Mouse (Mus musculus): Measurements from ENCODE around the gene Bcl2l15. TPM values are rescaled to one million over a fixed set of nuclear protein-coding genes. Genes with fewer than 3 reads are reported as not detected.

Gene Bcl2l15
- polyA plus RNA-seq, 1 experiment = 3.0 TPM

GRCm38 (mm10) chr3:103796389-103796788 is 36.0 kb upstream of the Bcl2l15 start:
- Histone ChIP-seq H3K27ac (ENCODE audit: insufficient read depth, low read length) (no peak overlapping the region), H3K4me1 (ENCODE audit: control insufficient read depth, insufficient read depth, low read length) (peaks cover under 1% of the 10 kb centered on the region; the same call in 1 of the 2 replicates), H3K4me3 (ENCODE audit: insufficient read depth, low read length) (no peak overlapping the region)
- TF ChIP-seq CTCF (IDR thresholded peaks at IDR 0.05; ENCODE audit: extremely low read depth, insufficient read depth, low read length) = no peak
- TF ChIP-seq POLR2A (IDR thresholded peaks at IDR 0.05; ENCODE audit: extremely low read depth, insufficient read depth, low read length) = no peak

GRCm38 (mm10) chr3:103799507-103799906 is 32.9 kb upstream of the Bcl2l15 start:
- Histone ChIP-seq H3K4me1 (ENCODE audit: control insufficient read depth, insufficient read depth, low read length) (peaks cover 4% of the 10 kb centered on the region; the same call in 1 of the 2 replicates), H3K4me3 (ENCODE audit: insufficient read depth, low read length) (no peak overlapping the region), H3K27ac (ENCODE audit: insufficient read depth, low read length) (no peak overlapping the region)
- TF ChIP-seq CTCF (IDR thresholded peaks at IDR 0.05; ENCODE audit: extremely low read depth, insufficient read depth, low read length) (no peak), POLR2A (IDR thresholded peaks at IDR 0.05; ENCODE audit: extremely low read depth, insufficient read depth, low read length) (no peak)

GRCm38 (mm10) chr3:103801631-103802531 is 30.5 kb upstream of the Bcl2l15 start:
- H3K4me1 ChIP-seq (ENCODE audit: control insufficient read depth, insufficient read depth, low read length) = peaks cover 4% of the 10 kb centered on the region; the same call in 1 of the 2 replicates
- TF ChIP-seq POLR2A (IDR thresholded peaks at IDR 0.05; ENCODE audit: extremely low read depth, insufficient read depth, low read length) (no peak), CTCF (IDR thresholded peaks at IDR 0.05; ENCODE audit: extremely low read depth, insufficient read depth, low read length) (no peak)
- peak overlapping the region; percentile 82 for H3K27ac ChIP-seq (ENCODE audit: insufficient read depth, low read length)
- no peak overlapping the region for H3K4me3 ChIP-seq (ENCODE audit: insufficient read depth, low read length)

- Histone ChIP-seq H3K4me3 (ENCODE audit: insufficient read depth, low read length) (no peak overlapping the region), H3K27ac (ENCODE audit: insufficient read depth, low read length) (peak overlapping the region; percentile 38), H3K4me1 (ENCODE audit: control insufficient read depth, insufficient read depth, low read length) (peaks cover 4% of the 10 kb centered on the region; the same call in 1 of the 2 replicates)
- TF ChIP-seq POLR2A (IDR thresholded peaks at IDR 0.05; ENCODE audit: extremely low read depth, insufficient read depth, low read length) (no peak), CTCF (IDR thresholded peaks at IDR 0.05; ENCODE audit: extremely low read depth, insufficient read depth, low read length) (no peak)
Measured at GRCm38 (mm10) chr3:103802861-103803260, 29.5 kb upstream of the Bcl2l15 start.

- Histone ChIP-seq H3K27ac (ENCODE audit: insufficient read depth, low read length) (no peak overlapping the region), H3K4me1 (ENCODE audit: control insufficient read depth, insufficient read depth, low read length) (peaks cover 4% of the 10 kb centered on the region; the same call in 1 of the 2 replicates), H3K4me3 (ENCODE audit: insufficient read depth, low read length) (no peak overlapping the region)
- TF ChIP-seq POLR2A (IDR thresholded peaks at IDR 0.05; ENCODE audit: extremely low read depth, insufficient read depth, low read length) = no peak
- TF ChIP-seq CTCF (IDR thresholded peaks at IDR 0.05; ENCODE audit: extremely low read depth, insufficient read depth, low read length) = no peak
Measured at GRCm38 (mm10) chr3:103805671-103806070, 26.7 kb upstream of the Bcl2l15 start.

GRCm38 (mm10) chr3:103808891-103809798 is 23.3 kb upstream of the Bcl2l15 start, which contains the start of the genes Dclre1b, Ap4b1 and Gm43064:
Gene Dclre1b (minus strand): TSS chr3:103809444.
Gene Ap4b1 (plus strand): TSS chr3:103809520.
Gene Gm43064 (plus strand): TSS chr3:103809573.
- Histone ChIP-seq H3K4me1 (ENCODE audit: control insufficient read depth, insufficient read depth, low read length) (no peaks in the 10 kb centered on the region), H3K27ac (ENCODE audit: insufficient read depth, low read length) (peak within 1 kb of the TSS; percentile 86), H3K4me3 (ENCODE audit: insufficient read depth, low read length) (peak within 1 kb of the TSS; percentile 73)
- TF ChIP-seq POLR2A (IDR thresholded peaks at IDR 0.05; ENCODE audit: extremely low read depth, insufficient read depth, low read length) (peak; percentile 88), CTCF (IDR thresholded peaks at IDR 0.05; ENCODE audit: extremely low read depth, insufficient read depth, low read length) (no peak)

GRCm38 (mm10) chr3:103809799-103810150 is 22.6 kb upstream of the Bcl2l15 start:
- H3K4me3 ChIP-seq (ENCODE audit: insufficient read depth, low read length) = peak overlapping the region; percentile 73
- TF ChIP-seq CTCF (IDR thresholded peaks at IDR 0.05; ENCODE audit: extremely low read depth, insufficient read depth, low read length) (no peak), POLR2A (IDR thresholded peaks at IDR 0.05; ENCODE audit: extremely low read depth, insufficient read depth, low read length) (no peak)
- H3K4me1 ChIP-seq (ENCODE audit: control insufficient read depth, insufficient read depth, low read length) = no peaks in the 10 kb centered on the region
- peak overlapping the region; percentile 86 for H3K27ac ChIP-seq (ENCODE audit: insufficient read depth, low read length)

- H3K27ac ChIP-seq (ENCODE audit: insufficient read depth, low read length) = no peak overlapping the region
- H3K4me3 ChIP-seq (ENCODE audit: insufficient read depth, low read length) = no peak overlapping the region
- no peaks in the 10 kb centered on the region for H3K4me1 ChIP-seq (ENCODE audit: control insufficient read depth, insufficient read depth, low read length)
- TF ChIP-seq CTCF (IDR thresholded peaks at IDR 0.05; ENCODE audit: extremely low read depth, insufficient read depth, low read length) (no peak), POLR2A (IDR thresholded peaks at IDR 0.05; ENCODE audit: extremely low read depth, insufficient read depth, low read length) (no peak)
Measured at GRCm38 (mm10) chr3:103810967-103811366, 21.4 kb upstream of the Bcl2l15 start.

GRCm38 (mm10) chr3:103827548-103827947 is 4.9 kb upstream of the Bcl2l15 start:
- no peaks in the 10 kb centered on the region for H3K4me1 ChIP-seq (ENCODE audit: control insufficient read depth, insufficient read depth, low read length)
- no peak overlapping the region for H3K27ac ChIP-seq (ENCODE audit: insufficient read depth, low read length)
- 0 out of 2 replicates have a peak, but pooled peaks have one; percentile 8 for TF ChIP-seq CTCF (IDR thresholded peaks at IDR 0.05; ENCODE audit: extremely low read depth, insufficient read depth, low read length)
- no peak for TF ChIP-seq POLR2A (IDR thresholded peaks at IDR 0.05; ENCODE audit: extremely low read depth, insufficient read depth, low read length)
- no peak overlapping the region for H3K4me3 ChIP-seq (ENCODE audit: insufficient read depth, low read length)
